Mouse (Mus musculus) neural tube, embryonic 11.5 days (tissue): ENCODE results near the gene Mknk1. TPM values are rescaled to one million over a fixed set of nuclear protein-coding genes. Genes with fewer than 3 reads are reported as not detected.

ENCODE experiments used
- ATAC-seq: fragments of 200-750 bp; cut with Nextera tagmentation; 2 replicates; pipeline ENCODE4 v1.8.0; 2017; ENCODE audit warnings: moderate number of reproducible peaks, mild to moderate bottlenecking, moderate TSS enrichment, moderate library complexity; ENCODE audit not compliant: insufficient read depth, low FRiP score, low TSS enrichment
- DNase-seq: peaks from one replicate; pipeline ENCODE4 v3.0.0-alpha.2; 2015; ENCODE audit warnings: low spot score
- H3K27ac ChIP-seq: fragments of 300-500 bp; sonication (generic); 2 replicates; pipeline ENCODE4 v1.5.1; 2014; ENCODE audit warnings: low read depth, mild to moderate bottlenecking, low read length
- H3K27me3 ChIP-seq: fragments of 300-500 bp; sonication (generic); 2 replicates; pipeline ENCODE4 v1.6.1; 2014; ENCODE audit warnings: mild to moderate bottlenecking, low read length, mixed read lengths; ENCODE audit not compliant: control insufficient read depth, insufficient read depth
- H3K36me3 ChIP-seq: fragments of 300-500 bp; sonication (generic); 2 replicates; pipeline ENCODE4 v1.6.1; 2014; ENCODE audit warnings: mild to moderate bottlenecking, low read length, moderate library complexity, mixed read lengths; ENCODE audit not compliant: control insufficient read depth, insufficient read depth
- H3K4me1 ChIP-seq: fragments of 300-500 bp; sonication (generic); 2 replicates; pipeline ENCODE4 v1.6.1; 2014; ENCODE audit warnings: low read length, mixed read lengths; ENCODE audit not compliant: control insufficient read depth, insufficient read depth
- H3K4me2 ChIP-seq: fragments of 300-500 bp; sonication (generic); 2 replicates; pipeline ENCODE4 v1.6.1; 2014; ENCODE audit warnings: low read depth, mild to moderate bottlenecking, moderate library complexity
- H3K4me3 ChIP-seq: fragments of 300-500 bp; sonication (generic); 2 replicates; pipeline ENCODE4 v1.5.1; 2014; ENCODE audit warnings: low read depth, low read length
- H3K9ac ChIP-seq: fragments of 300-500 bp; sonication (generic); 2 replicates; pipeline ENCODE4 v1.6.1; 2014; ENCODE audit warnings: mild to moderate bottlenecking, low read length
- H3K9me3 ChIP-seq: fragments of 300-500 bp; sonication (generic); 2 replicates; pipeline ENCODE4 v1.6.1; 2016; ENCODE audit warnings: low read length; ENCODE audit not compliant: control insufficient read depth
- WGBS: fragments of 180-500 bp; shearing (Covaris S2); extraction: QIAGEN DNeasy Blood & Tissue Kit; methylation state at CpG from one replicate; pipeline ENCODE4 v1.1.7; 2014; 5-methylcytosine and 5-hydroxymethylcytosine counted together
- polyA plus RNA-seq: library from polyadenylated mRNA; unstranded; fragments of >200 nt; fragmentation: Nextera tagmentation; extraction: Ambion mirVana; gene quantifications from 2 replicates; pipeline ENCODE4 v1.2.1, GENCODE M21; 2014

The Mknk1 gene
- polyA plus RNA-seq, 1 experiment from 2014 or later: 21.2 TPM

DNA sequence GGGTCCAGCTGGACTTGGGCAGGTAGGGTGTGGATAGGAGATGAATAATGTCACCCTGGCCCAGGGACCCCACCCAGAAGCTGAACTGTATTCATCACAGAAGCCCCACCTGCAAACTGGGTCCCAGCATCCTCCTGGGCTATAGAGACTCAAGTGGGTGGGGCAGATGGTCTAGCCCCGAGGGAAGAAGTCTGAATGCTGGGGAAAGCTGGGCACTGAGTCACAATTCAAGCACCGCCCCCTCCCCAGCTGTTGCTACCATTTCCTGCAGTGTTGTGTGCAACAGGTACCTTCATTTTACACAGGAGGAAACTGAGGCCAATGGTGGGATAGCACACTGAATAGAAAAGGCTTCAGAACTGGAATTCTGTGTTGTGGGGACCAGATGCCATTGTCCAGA is 7.0 kb upstream of the Mknk1 start:
- no peak for DNase-seq
- no peak overlapping the region for H3K9ac ChIP-seq

DNA sequence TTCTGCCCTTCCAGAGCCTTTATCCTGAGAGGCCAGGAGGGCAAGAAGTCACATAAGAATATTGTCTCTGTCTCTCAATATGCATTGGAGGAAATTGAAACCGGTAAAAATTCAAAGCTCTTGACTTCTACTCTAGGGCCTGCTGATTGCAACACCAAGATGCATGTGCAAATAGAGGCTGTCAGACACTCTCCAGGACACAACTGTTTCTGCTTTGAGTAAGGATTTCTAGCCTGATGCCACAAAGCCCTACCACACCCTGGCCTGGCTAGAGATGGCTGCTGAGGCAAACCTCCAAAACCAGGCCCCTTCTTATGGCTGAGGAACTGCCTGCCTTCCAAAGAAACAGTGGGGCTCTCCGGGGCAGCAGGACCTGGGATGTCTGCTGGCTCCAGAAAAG is 3.4 kb upstream of the Mknk1 start:
- Histone ChIP-seq H3K36me3 (no peaks in the 10 kb centered on the region), H3K9me3 (no peaks in the 10 kb centered on the region), H3K4me1 (0 out of 2 replicates have a peak, but pooled peaks cover 3% of the 10 kb centered on the region), H3K4me3 (no peak overlapping the region), H3K27me3 (no peaks in the 10 kb centered on the region), H3K4me2 (no peak overlapping the region), H3K27ac (no peak overlapping the region), H3K9ac (no peak overlapping the region)
- ATAC-seq: no peak
- DNase-seq: no peak
- WGBS: 71% methylated on average over 2 of the region's 2 CpGs

More for the DNA sequence above, 7.0 kb upstream of the Mknk1 start:
- Histone ChIP-seq H3K4me3 (no peak overlapping the region), H3K4me1 (no peaks in the 10 kb centered on the region; the same call in 1 of the 2 replicates), H3K4me2 (no peak overlapping the region), H3K36me3 (no peaks in the 10 kb centered on the region), H3K9me3 (no peaks in the 10 kb centered on the region), H3K27me3 (no peaks in the 10 kb centered on the region), H3K27ac (no peak overlapping the region)
- WGBS: 66% methylated on average over 2 of the region's 2 CpGs
- ATAC-seq: no peak

DNA sequence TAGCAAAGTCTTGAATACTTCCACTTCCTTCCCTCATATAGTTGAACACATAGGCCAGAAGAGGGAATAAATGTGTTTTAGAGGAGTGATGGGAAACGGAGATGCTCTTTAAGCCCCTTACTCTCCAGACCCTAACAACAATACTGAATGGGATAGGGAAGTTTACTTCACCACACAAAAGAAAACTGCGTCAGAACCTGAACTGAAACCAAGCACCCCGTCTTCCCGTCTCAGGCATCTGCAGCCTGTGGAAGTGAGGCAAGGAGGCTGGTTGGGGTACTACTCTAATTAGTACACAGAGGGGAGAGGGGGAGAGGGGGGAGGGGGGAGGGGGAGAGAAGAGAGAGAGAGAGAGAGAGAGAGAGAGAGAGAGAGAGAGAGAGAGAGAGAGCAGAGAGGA is 802 bp upstream of the Mknk1 start:
- no peak for ATAC-seq

DNA sequence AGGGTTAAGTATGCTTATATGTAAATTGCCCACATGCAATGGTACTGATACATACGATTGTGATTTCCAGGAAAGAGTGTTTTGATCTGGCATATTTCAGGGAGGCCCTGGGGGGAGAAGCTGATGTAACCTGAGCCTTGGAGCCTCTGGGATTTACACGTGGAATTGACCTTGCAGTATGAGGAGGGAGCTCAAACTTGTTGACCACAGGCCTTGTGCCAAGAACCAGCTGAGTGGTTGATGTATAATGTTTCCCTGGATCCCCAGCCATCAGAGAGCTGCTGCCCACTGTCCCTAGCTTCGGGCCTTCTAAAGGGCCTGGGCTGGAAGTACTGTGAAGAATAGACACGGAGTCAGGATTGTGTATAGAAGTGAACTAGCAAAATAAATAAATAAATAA is 958 bp downstream of the Mknk1 start:
- WGBS: 53% methylated on average over 4 of the region's 4 CpGs
- H3K27ac ChIP-seq: no peak overlapping the region
- DNase-seq (no peak), ATAC-seq (no peak)
- no peak overlapping the region for H3K9ac ChIP-seq
- H3K27me3 ChIP-seq: no peaks in the 10 kb centered on the region
- H3K4me3 ChIP-seq: no peak overlapping the region; the same call in 1 of the 2 replicates
- no peaks in the 10 kb centered on the region for H3K36me3 ChIP-seq
- H3K4me2 ChIP-seq: peak overlapping the region; percentile 60
- H3K9me3 ChIP-seq: no peaks in the 10 kb centered on the region
- H3K4me1 ChIP-seq: 0 out of 2 replicates have a peak, but pooled peaks cover 3% of the 10 kb centered on the region

More for the DNA sequence above, 802 bp upstream of the Mknk1 start:
- Histone ChIP-seq H3K36me3 (no peaks in the 10 kb centered on the region), H3K27ac (no peak overlapping the region), H3K4me2 (no peak overlapping the region), H3K4me1 (0 out of 2 replicates have a peak, but pooled peaks cover 3% of the 10 kb centered on the region), H3K9me3 (no peaks in the 10 kb centered on the region), H3K4me3 (no peak overlapping the region), H3K9ac (no peak overlapping the region), H3K27me3 (no peaks in the 10 kb centered on the region)
- DNase-seq: no peak
- WGBS: 71% methylated on average over 4 of the region's 4 CpGs

DNA sequence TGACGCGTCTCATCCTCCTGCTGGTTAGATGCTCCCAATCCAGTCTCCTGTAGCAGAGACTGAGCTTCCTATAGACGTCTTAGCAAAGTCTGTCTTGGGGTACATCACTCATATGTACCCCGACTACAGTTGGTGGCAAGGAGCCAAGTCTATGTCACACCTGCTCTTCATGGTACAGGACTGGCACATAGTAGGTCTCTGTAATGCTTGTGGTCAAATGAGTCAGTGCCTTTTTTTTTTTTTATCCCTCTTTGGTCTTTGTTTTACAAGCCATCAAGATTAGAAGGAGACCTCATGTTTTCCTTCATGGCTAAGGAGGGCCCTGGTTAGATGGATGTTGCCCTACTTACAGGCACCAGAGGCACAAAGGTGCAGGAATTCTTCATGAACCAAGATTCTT is 1.8 kb downstream of the Mknk1 start:
- no peak for ATAC-seq
- 87% methylated on average over 4 of the region's 4 CpGs for WGBS
- Histone ChIP-seq H3K9me3 (no peaks in the 10 kb centered on the region), H3K27me3 (no peaks in the 10 kb centered on the region), H3K4me3 (no peak overlapping the region), H3K36me3 (no peaks in the 10 kb centered on the region), H3K9ac (no peak overlapping the region), H3K4me1 (0 out of 2 replicates have a peak, but pooled peaks cover 3% of the 10 kb centered on the region), H3K4me2 (no peak overlapping the region), H3K27ac (no peak overlapping the region)
- no peak for DNase-seq

DNA sequence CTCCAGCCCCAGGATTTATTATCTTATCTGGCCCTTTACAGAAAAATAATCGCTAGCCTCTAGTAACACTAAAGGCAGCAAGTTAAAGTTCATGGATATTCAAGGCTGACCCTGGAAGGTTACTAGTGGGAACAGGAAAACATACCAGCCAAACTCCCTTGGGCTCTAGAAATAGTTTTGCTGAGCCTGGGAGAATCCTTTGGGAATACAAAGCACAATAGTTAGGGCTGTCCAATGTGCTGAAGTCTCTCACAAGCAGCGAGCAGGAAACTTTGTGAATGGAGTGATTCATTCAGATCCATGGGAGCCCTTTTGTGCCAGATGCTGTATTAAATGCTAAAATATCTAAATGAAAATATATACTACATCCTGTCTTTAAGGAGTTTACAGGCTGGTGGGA is 7.7 kb downstream of the Mknk1 start:
- DNase-seq: peak; percentile 19
- 60% methylated on average over 2 of the region's 2 CpGs for WGBS
- H3K9ac ChIP-seq: no peak overlapping the region

DNA sequence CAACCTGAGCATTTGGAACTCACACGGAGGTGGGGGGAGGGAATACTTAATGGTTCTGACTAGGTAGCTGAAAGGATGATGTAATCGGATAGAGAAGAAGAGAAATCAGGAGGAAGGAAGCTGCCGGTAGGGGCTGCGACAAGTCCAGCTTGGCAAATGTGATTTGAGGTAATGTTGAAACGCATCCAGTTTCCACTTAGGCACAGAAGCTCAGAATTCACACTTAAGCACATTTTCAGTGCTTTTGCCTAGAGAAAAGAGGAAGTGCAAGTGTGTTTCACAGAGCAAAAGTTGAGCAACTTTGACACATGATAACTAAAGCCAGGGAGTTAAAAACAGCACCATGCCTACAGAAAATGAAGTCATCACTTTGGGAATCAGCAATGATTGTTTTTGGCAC is 8.4 kb downstream of the Mknk1 start:
- H3K9me3 ChIP-seq: no peaks in the 10 kb centered on the region
- no peak overlapping the region for H3K4me2 ChIP-seq
- no peak overlapping the region for H3K9ac ChIP-seq
- H3K4me3 ChIP-seq: no peak overlapping the region
- H3K36me3 ChIP-seq: no peaks in the 10 kb centered on the region
- ATAC-seq (no peak), DNase-seq (no peak)
- H3K4me1 ChIP-seq: no peaks in the 10 kb centered on the region
- 72% methylated on average over 5 of the region's 5 CpGs for WGBS
- H3K27me3 ChIP-seq: no peaks in the 10 kb centered on the region
- H3K27ac ChIP-seq: no peak overlapping the region

More for the DNA sequence above, 7.7 kb downstream of the Mknk1 start:
- Histone ChIP-seq H3K4me2 (no peak overlapping the region), H3K27ac (no peak overlapping the region), H3K4me3 (no peak overlapping the region), H3K4me1 (no peaks in the 10 kb centered on the region), H3K9me3 (no peaks in the 10 kb centered on the region), H3K27me3 (no peaks in the 10 kb centered on the region), H3K36me3 (no peaks in the 10 kb centered on the region)
- no peak for ATAC-seq

DNA sequence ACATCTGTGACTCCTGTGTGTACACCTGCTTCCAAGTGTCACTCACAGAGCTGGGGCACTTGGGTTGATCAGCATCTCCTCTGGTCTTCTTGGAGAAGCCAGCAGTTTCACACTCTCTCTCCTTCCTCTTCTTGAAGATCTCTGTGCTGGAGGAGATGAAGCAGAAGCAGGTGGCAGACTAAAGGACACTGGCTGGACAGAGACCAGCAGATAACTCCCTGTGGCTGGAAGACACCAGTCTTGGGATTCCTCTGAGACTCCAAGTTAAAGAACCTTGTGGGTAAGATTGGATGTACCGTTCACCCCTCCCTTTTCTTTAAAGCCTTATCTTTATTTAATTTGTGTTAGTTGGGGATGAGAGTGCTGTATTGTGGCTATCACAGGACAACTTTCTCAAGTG is 9.1 kb downstream of the Mknk1 start:
- Histone ChIP-seq H3K27ac (no peak overlapping the region), H3K4me2 (no peak overlapping the region), H3K4me1 (no peaks in the 10 kb centered on the region), H3K9ac (no peak overlapping the region), H3K4me3 (no peak overlapping the region), H3K36me3 (no peaks in the 10 kb centered on the region), H3K9me3 (no peaks in the 10 kb centered on the region), H3K27me3 (no peaks in the 10 kb centered on the region)
- no peak for DNase-seq
- ATAC-seq: no peak
- WGBS: 100% methylated on average over 1 of the region's 1 CpGs

DNA sequence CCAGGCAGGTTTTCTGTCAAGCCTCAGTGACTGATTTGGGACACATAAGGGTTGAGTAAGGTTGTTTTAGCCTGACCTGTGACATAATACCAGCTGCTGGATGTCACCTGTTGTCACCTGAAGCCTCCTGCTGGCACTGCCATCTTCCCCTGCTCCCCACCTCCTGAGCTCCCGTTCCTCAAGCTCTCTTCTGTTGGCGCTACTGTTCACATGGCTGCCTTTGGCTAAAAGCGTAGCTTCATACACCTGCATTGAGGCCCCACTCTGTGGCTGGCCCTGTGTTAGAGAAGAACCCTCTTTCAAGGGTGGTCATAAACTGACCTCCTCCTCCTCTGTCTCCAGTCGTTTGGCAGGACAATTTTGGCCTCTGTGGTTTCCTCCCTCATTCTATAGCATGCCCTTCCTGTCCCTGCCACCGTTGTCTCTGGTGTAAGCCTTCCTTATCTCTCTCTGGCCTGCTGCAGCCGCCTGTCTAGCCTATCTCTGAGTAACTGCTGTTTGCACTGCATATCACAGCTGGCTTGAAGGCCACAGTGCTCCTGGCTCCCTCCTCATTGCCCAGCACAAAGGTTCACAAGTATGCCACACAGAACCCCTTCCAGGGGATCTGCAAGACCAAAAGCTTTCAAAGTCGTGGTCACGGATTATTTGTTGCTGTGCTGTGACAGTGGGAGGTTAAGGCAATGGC is 10.1 kb downstream of the Mknk1 start:
- 60% methylated on average over 8 of the region's 8 CpGs for WGBS
- DNase-seq (no peak), ATAC-seq (no peak)
- Histone ChIP-seq H3K9me3 (no peaks in the 10 kb centered on the region), H3K27ac (no peak overlapping the region), H3K4me3 (no peak overlapping the region), H3K4me2 (no peak overlapping the region), H3K36me3 (no peaks in the 10 kb centered on the region), H3K27me3 (no peaks in the 10 kb centered on the region), H3K4me1 (no peaks in the 10 kb centered on the region), H3K9ac (no peak overlapping the region)
